Mouse (Mus musculus) layer of hippocampus, adult 8-10 months (tissue): ENCODE measurements around the gene Slu7. TPM values are rescaled to one million over a fixed set of nuclear protein-coding genes. Genes with fewer than 3 reads are reported as not detected.

ENCODE experiments used
- DNase-seq, 2 experiments: peaks; one replicate each; pipeline ENCODE4 v3.0.0; 2022; ENCODE audit warnings: low spot score in 2 of 2
- total RNA-seq, 4 experiments: library from RNA; stranded (reverse); gene quantifications; 2 replicates each; pipeline ENCODE4 v1.2.4; 2022

Gene Slu7
- total RNA-seq, 4 experiments from 2014 or later = 42.3 to 55.9 (median 51.1) TPM

- DNase-seq = no peak
These were observed 9.2 kb upstream of the Slu7 start for GRCm38 (mm10) chr11:43424386-43424785.

GRCm38 (mm10) chr11:43425166-43425709 is 8.3 kb upstream of the Slu7 start:
- DNase-seq = no peak

DNA sequence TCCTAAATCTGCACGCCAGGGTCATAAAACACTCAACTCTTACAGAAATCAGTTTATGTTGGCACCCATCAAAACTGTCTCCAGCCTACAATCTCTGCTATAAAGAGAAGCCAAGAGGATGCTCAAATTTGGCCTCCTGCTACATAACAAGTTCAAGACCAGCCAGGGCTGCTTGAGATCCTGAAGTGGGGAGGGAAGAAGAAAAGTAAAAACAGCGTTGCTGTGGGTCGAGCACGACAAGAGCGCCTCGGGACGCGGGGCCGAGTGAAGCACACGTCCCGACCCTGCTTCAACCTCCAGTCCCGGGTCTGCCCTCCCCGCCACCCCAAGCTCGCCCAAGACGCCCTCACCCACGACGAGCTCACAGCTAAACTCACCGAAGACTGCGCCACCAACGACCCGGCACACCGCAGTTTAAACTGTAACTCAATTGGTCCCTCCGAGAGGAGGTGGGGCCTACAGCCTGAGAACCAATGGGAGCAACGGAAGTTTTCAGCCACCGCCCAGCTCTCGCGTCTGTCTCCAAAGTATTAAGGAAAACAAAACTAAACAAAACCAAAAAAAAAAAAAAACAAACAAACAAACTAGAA is 7.6 kb upstream of the Slu7 start, which contains the start of gene Pttg1:
Gene Pttg1, minus strand, starts transcription at position 428 of the 590 bp plus-strand sequence.
- peak; percentile 51 to 61 for DNase-seq

DNA sequence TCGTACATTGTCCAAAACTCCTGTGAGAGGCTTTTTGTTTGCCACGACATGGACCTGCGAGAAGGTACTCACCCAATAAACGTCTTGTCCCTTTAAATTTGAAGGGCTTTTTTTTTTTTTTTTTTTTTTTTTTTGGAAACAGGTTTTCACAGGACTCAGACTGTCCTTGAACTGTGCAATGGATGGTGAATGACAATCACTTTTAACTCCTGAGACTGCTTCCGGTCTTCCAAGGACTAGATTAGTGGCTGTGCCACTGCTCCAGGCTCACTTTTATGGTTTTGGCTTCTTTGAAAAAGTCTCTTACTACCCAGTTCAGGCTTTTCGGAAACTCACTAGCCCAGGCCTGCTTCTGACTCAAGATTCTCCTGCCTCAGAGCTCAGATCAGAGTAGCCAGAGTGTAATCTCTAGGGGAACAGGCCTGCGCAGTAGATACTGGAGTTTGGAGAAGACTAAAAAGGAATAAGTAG is 7.1 kb upstream of the Slu7 start:
- DNase-seq = no peak

- no peak for DNase-seq
These were observed 472 bp downstream of the Slu7 start for GRCm38 (mm10) chr11:43434024-43434407.

DNA sequence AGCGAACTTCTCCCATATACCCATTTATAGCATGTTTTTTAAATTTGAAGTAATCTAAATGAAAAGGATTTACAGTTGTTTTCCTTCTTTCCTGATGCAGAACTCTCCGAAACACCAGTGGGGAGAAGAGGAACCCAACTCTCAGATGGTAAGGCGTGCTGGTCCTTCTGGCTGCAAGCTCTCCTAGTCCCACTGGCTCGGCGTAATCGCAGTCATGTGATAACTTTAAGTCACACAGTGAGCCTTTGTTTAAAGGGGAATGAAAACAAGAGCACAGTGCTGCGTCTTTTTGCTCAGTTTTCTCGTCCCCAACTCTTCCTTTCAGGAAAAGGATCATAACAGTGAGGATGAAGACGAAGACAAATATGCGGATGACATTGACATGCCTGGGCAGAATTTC is 7.6 kb downstream of the Slu7 start:
- no peak for DNase-seq

DNA sequence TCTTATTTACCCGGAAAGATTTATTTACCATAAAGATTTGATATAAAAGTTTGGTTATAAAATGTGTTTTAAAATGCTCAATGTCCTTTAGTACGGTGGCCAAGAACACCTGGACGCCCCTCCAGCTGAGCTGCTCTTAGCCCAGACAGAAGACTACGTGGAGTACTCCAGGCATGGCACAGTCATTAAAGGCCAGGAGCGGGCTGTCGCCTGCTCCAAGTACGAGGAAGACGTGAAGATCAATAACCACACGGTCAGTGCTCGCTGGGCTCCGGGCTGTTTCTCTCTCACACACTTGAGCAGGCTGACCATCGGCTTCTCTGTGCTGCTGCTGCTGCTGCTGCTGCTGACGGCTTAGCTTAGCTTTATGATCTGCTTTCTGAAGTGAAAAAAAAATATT is 9.6 kb downstream of the Slu7 start:
- DNase-seq = no peak

- no peak for DNase-seq
These were observed 16.4 kb downstream of the Slu7 start for GRCm38 (mm10) chr11:43449916-43450315.

DNA sequence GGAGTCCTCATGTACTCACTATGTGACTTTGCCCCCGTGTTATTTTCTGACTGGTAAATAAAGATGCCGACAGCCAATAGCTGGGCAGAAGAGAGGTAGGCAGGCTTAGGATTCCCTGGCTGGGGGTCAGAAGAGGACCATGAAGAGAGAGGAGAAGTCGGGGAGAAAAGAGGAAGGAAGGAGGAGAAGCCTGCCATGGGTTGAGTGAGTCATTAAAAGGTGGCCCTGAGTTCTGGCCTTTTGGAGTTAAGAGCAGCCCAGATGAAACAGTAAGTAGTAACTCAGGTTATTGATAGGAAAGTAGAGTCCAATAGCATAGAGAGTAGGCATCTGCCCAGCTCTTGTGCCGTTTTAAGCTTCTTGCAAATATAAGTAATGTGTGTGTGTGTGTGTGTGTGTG is 17.8 kb downstream of the Slu7 start:
- DNase-seq = no peak

GRCm38 (mm10) chr11:43452266-43452665 is 18.7 kb downstream of the Slu7 start:
- no peak for DNase-seq

DNA sequence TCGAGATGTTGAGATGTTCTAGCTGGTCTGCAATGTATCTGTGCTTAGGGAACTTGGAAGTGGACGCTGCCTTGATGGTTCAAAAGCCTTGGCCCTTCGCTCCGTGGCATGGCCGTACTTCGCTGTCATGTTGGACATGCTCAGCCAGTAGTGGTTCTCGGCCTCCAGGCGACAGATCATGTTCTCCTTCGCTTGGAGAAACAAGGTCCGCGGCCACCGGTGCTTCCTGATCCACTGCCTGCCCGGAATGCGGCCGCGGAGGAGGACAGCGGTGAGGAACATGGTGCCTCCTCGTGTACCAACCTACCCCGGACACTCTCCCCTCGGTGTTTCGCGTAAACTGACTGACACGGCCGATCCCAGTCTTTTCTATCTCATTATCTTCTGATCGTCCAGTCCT is 29.7 kb downstream of the Slu7 start:
- no peak for DNase-seq

DNA sequence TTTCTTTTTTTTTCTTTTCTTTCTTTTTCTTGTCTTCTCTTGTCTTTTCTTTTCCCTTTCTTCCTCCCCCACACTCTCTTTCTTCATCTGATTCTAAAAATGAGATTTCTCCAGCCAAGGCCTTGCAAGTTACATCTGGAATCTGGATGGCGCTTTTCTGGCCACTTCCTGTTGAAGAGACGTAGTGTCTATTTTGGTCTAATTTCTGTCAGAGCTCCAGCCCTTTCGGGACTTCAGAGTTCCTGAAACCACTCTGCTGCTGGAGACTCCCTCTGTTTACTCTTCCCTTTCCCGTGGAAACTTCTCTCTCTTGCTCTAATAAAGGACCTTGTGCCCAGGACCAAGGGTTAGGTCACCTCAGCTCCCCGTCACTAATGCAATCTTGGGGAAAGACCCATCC is 36.6 kb downstream of the Slu7 start:
- DNase-seq = no peak

DNA sequence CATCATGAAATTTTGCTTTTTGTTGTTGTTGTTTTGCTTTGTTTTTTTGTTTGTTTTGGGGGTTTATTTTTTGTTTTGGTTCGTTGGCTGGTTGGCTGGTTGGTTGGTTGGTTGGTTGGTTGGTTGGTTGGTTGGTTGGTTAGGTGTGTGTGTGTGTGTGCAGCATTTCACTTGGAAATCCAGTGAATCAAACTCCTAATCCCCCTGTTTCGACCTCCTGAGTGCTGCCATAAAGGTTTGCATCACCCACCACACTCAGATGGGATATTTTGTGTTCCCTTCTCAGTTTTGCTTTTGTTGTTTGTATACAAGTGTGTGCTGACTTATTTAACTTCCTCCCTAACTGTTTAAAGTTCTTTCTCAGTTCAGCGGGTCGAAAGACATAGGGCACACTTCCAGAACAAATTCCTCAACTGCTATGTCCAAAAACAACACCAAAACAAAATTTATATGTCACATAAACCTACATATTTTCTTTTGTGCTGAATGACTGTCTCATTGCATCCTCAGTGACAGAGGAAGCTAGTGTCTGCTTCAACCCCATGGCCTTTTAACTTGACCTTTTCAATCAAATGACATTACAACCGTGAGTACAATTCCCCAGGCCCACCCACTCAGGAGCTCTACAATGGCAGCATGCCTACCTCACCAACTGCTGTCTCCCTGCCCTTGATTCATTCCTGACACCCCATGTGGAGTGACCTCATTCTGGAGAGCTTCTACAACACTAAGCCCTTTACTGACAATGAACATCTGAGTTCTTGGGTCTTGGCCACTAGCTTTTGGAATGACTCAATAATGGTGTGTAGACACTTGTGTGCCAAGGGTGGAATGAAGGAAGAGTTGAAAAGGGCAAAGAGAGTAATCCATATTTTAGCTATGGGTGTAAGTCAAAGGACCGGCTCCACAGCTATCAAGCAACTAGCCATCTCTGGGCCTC is 37.6 kb downstream of the Slu7 start:
- DNase-seq = no peak

DNA sequence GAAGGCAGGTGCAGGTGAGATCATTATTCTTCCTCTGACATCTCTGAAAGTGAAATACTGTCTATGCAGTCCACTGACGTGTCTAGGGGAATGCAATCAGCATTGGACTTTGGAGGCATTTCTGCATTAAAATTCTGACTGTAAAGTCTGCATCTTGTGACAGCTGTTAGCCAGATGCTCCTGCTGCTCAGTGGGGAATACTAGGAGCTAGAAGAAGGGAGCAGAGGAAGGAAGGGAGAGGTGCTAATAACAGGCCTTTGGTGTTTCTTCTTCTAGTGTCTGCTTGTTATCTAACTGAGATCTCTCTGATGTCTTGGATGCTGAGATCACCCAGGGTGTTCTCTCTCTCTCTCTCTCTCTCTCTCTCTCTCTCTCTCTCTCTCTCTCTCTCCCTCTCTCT is 39.6 kb downstream of the Slu7 start:
- no peak for DNase-seq

DNA sequence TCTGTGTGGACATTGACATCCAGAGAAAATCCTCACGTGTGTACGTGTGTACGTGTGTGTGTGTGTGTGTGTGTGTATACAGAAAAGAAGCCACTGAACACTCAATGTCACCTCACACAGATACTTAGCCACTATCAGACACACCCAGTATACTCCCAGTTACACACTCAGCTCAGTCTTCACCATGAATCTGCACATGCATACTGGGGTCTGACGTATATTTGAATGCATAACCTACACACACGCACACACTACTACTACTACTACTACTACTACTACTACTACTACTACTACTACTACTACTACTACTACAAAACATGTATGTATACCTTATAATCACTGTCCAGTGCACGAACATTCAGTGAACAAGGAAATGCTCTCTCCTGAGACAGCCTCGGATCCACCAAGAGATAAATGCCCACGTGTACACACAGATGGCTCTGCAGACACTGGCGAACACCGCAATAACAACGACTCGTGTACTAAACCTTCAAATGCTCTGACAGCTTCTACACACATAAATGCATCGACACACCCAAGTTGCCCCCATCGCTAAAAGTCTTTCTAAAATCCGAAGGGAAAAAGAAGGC is 40.2 kb downstream of the Slu7 start:
- DNase-seq = no peak

DNA sequence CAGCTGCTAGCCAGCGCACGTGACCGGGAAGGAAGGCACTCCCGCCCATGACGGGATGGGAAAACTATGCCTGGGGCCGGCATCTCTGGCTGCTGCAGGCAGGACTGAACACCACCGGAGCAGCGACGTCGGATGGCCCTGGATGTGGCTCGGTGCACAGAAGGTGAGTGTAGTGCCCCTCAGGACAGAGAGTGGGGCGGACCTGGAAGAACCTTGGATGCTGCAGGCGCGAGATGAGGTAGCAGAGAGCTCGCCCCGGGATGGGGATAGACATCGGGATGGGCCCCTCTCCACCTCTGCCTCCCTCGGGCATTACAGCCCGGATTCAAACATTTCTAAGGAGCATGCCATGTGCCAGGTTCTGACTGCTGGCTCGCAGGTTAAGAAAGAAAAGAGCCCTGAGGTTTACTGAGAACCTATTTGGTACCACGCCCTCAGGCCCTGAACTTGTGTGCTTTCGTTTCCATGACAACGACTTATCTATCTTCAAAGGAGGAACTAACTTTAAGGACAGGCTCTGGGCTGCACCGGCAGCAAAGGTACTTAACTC is 40.8 kb downstream of the Slu7 start, which contains the start of gene C1qtnf2:
Gene C1qtnf2, plus strand, starts transcription at position 52 of the 550 bp plus-strand sequence.
- DNase-seq = no peak

DNA sequence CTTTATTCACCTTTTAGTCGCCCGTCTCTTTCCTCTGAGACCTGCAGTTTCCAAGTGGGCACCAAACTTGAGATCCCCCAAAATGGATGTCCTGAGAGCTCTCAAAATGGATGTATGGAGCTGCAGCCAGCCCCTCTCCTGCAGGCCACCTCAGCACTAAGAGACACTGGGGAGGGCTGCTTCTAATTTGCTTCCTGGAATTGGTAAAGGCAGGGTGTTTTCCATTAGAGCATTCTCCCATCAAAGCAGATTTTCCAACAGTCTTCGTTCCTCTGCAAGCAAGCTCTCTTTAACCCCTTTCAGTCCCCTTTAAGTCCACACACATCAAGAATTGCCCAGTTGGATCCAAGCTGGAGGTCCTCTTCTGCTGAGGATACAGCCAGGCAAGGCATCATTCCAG is 45.8 kb downstream of the Slu7 start:
- DNase-seq = no peak

DNA sequence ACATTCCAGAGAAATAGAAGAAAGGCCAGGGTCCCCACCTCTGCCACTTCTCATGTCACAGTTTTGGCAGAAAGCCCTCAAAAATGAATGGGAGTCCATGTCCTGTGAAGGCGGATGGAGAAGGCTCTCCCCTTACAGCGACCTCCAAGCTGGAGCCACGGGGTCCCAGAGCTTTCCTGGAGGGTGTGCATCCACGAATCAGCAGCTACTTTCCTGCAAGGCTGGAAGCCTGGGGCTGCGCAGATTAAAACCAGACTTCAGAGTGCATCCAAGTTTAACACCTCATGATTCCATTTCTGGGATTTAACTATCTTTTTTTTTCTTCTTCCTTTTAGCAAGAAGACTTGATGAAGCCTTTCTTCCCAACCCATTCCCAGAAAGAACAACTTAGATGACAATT is 47.0 kb downstream of the Slu7 start:
- no peak for DNase-seq

DNA sequence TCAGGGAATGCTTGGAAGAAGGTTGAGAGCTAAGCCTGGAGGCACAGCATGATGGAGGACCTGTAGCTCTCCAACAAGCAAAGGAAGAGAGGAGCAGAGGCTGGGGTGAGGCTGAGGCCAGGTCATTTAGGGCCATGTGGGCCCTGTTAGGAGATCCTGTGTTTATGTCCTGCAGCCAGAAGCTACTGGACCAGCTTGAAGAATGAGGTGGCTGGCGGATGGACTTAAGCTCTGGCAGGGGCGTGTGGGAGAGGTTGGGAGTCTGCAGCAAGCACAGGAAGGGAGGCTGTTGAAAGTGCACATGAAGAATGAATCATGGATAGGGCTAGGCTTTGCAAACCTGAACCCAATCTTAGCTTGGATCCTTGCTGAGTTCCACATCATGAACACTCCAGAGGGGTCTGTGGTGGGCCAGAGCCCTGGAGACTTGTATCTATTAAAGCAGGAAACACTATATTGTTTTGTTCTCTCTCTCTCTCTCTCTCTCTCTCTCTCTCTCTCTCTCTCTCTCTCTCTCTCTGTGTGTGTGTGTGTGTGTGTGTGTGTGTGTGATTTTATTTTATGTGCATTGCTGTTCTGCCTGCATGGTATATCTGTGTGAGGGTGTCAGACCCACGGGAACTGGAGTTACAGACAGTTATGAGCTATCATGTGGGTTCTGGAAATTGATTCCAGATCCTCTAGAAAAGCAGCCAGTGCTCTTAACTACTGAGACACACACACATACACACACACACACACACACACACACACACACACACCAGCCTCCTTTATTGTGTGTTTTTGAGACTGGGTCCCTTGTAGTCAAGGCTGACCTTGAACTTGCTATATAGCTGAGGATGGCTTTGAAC is 48.4 kb downstream of the Slu7 start:
- no peak for DNase-seq

GRCm38 (mm10) chr11:43483122-43483792 is 49.7 kb downstream of the Slu7 start:
- DNase-seq = no peak
